In genomic region chr13:109821725-109822412, GRCm38 (mm10) we compare ENCODE assay signal across 8 mouse cellular contexts.
A peak's percentile ranks its signal among the peaks of the same experiment; 100 is the strongest.
DNase-seq lines count a peak whose midpoint lies in the region; ATAC-seq and TF ChIP-seq lines count a peak whose summit lies in the region.

No protein-coding gene starts in this region.

- peak overlapping the region; percentile 54; the same call in 1 of the 2 replicates for H3K4me3 ChIP-seq in G1E (ENCODE audit: low read depth, low read length)
- H3K4me3 ChIP-seq in heart, embryonic 10.5 days: peak overlapping the region; percentile 52
- H3K4me3 ChIP-seq in kidney, embryonic 16.5 days (ENCODE audit: low read length): peak overlapping the region; percentile 39
- peak overlapping the region; percentile 27 for H3K4me3 ChIP-seq in midbrain, embryonic 12.5 days

- H3K9me3 ChIP-seq in G1E (replicated peaks): no peaks in the 10 kb centered on the region
- no peaks in the 10 kb centered on the region for H3K9me3 ChIP-seq in heart, embryonic 10.5 days
- H3K9me3 ChIP-seq in kidney, embryonic 16.5 days (ENCODE audit: low read length): no peaks in the 10 kb centered on the region
- H3K9me3 ChIP-seq in midbrain, embryonic 12.5 days: no peaks in the 10 kb centered on the region

- WGBS in heart, embryonic 10.5 days: 36% methylated on average over 8 of the region's 8 CpGs
- 3% methylated on average over 8 of the region's 8 CpGs for WGBS in kidney, embryonic 16.5 days
- WGBS in midbrain, embryonic 12.5 days: 17% methylated on average over 8 of the region's 8 CpGs

- ATAC-seq in G1E (ENCODE audit: extremely low read depth, insufficient number of reproducible peaks, low FRiP score, poor library complexity, severe bottlenecking): peak; percentile 58
- ATAC-seq in kidney, embryonic 16.5 days (ENCODE audit: low FRiP score, low TSS enrichment): no peak; the same call in none of the 2 replicates
- peak; percentile 71; the same call in 1 of the 2 replicates for ATAC-seq in midbrain, embryonic 12.5 days (ENCODE audit: low FRiP score, low read depth)

- H3K4me1 ChIP-seq in G1E (ENCODE audit: insufficient read depth, low read depth, low read length): peaks cover 68% of the 10 kb centered on the region
- H3K4me1 ChIP-seq in heart, embryonic 10.5 days: peaks cover 43% of the 10 kb centered on the region
- peaks cover 31% of the 10 kb centered on the region for H3K4me1 ChIP-seq in kidney, embryonic 16.5 days (ENCODE audit: insufficient read depth, low read length)
- peaks cover 34% of the 10 kb centered on the region for H3K4me1 ChIP-seq in midbrain, embryonic 12.5 days

- H3K4me2 ChIP-seq in kidney, embryonic 16.5 days (replicated peaks; ENCODE audit: low read depth, low read length): peak overlapping the region; percentile 55
- H3K4me2 ChIP-seq in midbrain, embryonic 12.5 days (replicated peaks): peak overlapping the region; percentile 48

- H3K27me3 ChIP-seq in G1E (ENCODE audit: insufficient read depth, low read length): no peaks in the 10 kb centered on the region
- H3K27me3 ChIP-seq in heart, embryonic 10.5 days (ENCODE audit: insufficient read depth, poor library complexity, severe bottlenecking): no peaks in the 10 kb centered on the region
- no peaks in the 10 kb centered on the region for H3K27me3 ChIP-seq in kidney, embryonic 16.5 days (ENCODE audit: insufficient read depth, low read length)
- no peaks in the 10 kb centered on the region for H3K27me3 ChIP-seq in midbrain, embryonic 12.5 days

- peak overlapping the region; percentile 91 for H3K27ac ChIP-seq in heart, embryonic 10.5 days
- H3K27ac ChIP-seq in kidney, embryonic 16.5 days (ENCODE audit: low read length): peak overlapping the region; percentile 96
- H3K27ac ChIP-seq in midbrain, embryonic 12.5 days (replicated peaks): peak overlapping the region; percentile 93

- peak; percentile 25 for DNase-seq in adrenal gland, postnatal 10 days
- DNase-seq in adrenal gland, adult 18-20 months (ENCODE audit: low spot score in 2 of 2): no peak
- DNase-seq in G1E (ENCODE audit: low spot score): peak; percentile 32
- DNase-seq in heart, embryonic 10.5 days (ENCODE audit: low spot score): no peak
- no peak for DNase-seq in urinary bladder, adult 2 months (ENCODE audit: low spot score)
- DNase-seq in right cerebral cortex, adult 18-20 months: no peak

- TF ChIP-seq CTCF in G1E (IDR thresholded peaks at IDR 0.05; ENCODE audit: low read depth, low read length): no peak

- peaks cover 27% of the 10 kb centered on the region for H3K36me3 ChIP-seq in G1E (replicated peaks)
- H3K36me3 ChIP-seq in heart, embryonic 10.5 days: no peaks in the 10 kb centered on the region
- H3K36me3 ChIP-seq in kidney, embryonic 16.5 days (ENCODE audit: insufficient read depth, low read length): no peaks in the 10 kb centered on the region
- H3K36me3 ChIP-seq in midbrain, embryonic 12.5 days: no peaks in the 10 kb centered on the region

- peak overlapping the region; percentile 67 for H3K9ac ChIP-seq in kidney, embryonic 16.5 days (replicated peaks; ENCODE audit: low read length)
- H3K9ac ChIP-seq in midbrain, embryonic 12.5 days (replicated peaks): no peak overlapping the region

Comparison
In these comparisons a context has a peak if more than half of its experiments do, and no peak if none do; other contexts are left out.
1. DNase-seq: peak in adrenal gland, postnatal 10 days (single experiment) and G1E (single experiment); none in adrenal gland, adult 18-20 months (0 of 2), heart, embryonic 10.5 days (single experiment), urinary bladder, adult 2 months (single experiment) and right cerebral cortex, adult 18-20 months (single experiment).
2. Peak in every context shown above with its lines, with median percentiles within 50 percentile points of each other: H3K4me3 ChIP-seq and H3K27ac ChIP-seq.